Mouse (Mus musculus) B cell, adult 62 days (primary cell): ENCODE results near the gene Filip1l. TPM values are rescaled to one million over a fixed set of nuclear protein-coding genes. Genes with fewer than 3 reads are reported as not detected.

ENCODE experiments used
- total RNA-seq: library from RNA; stranded (reverse); gene quantifications from 4 replicates; pipeline ENCODE4 v1.2.4, GENCODE M21; 2023

The Filip1l gene
- total RNA-seq = 170 to 177 TPM (median 173 TPM) in 4 replicates

DNA sequence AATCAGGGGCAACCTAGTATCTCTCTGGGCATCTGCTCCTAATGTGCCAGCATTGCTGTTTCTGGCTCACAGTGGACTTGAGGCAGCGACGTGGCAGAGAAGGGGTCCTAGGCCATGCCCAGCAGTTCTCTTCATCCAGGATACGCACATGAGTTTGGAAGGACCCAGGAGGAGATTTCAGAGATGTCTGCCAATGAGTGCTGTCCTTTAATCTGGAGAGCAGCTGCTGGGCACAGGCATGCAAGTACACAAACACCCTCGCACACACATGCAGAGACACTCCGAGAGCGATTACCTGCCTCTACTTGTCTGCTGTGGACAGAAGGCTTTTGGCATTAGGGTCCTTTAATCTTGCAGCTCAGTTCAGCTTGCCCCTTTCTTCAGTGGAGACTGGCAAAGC, at the start of gene Filip1l:
Gene Filip1l, plus strand, starts transcription at position 343 of the 400 bp plus-strand sequence.

DNA sequence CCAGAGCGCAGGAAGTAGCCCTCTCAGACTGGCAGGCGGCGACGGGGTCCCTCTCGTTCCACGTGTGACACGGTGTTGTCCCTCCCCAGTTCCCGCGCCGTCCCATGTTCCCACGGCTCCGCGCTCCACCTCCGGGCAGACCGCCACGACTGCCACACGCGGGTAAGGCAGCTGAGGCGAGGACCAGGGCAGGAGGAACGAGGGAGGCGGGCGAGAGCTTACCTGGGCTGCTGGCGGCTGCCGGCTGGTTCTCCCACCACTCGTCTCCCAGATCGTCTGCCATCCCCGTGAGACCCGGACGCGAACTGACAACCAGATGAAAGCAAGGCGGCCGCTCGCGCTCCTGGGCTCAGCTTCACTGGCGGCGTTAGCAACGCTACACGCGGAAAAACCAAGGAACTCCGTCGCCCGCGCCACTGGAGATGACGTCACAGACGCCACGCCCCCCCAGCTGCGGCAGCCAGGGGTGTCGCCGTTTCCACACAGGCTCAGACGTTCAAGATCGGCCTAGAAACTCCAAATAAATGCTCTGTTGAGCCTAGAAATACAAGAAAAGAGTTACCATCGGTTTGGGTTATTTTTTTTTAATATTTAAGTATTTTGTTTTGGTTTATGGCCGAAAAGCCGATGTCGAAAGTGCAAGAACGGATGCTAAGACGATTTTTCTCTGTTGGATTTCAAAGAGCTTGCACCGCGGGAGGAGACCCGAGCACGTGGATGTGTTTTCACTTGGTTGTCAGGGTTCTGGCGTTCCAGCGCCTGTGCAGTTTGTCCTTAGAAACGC, 253.7 kb downstream of the Filip1l start, which contains the start of gene Cmss1:
Gene Cmss1, minus strand, starts transcription at position 421 of the 784 bp plus-strand sequence.

Other genes starting within 250 kb of the Filip1l start
- 27.2 to 29.3 TPM (median 28.8 TPM) in 4 replicates for gene Tomm70a, start 231.4 kb upstream of the Filip1l start, total RNA-seq
- gene Nit2, start 185.8 kb upstream of the Filip1l start, total RNA-seq = 11.9 to 22.1 TPM (median 18.8 TPM) in 4 replicates
- gene Tbc1d23, start 121.6 kb upstream of the Filip1l start, total RNA-seq = 51.5 to 65.1 TPM (median 54.9 TPM) in 4 replicates
- gene Tmem30c, start 60.2 kb upstream of the Filip1l start, total RNA-seq = 0.19 to 0.21 TPM in 2 of 4 replicates, not detected in the others